Mouse (Mus musculus) CH12.LX (cell line): Measurements from ENCODE around the gene Gm8994.

Source experiments
- CTCF ChIP-seq, 2 experiments: IDR thresholded peaks in 1 of 2; conservative IDR thresholded peaks in 1 of 2; 2 replicates each; pipeline ENCODE4 v1.5.1; 2011 to 2012; ENCODE audit warnings: low read depth in 2 of 2, low read length in 2 of 2, improper control_type of control experiment in 1 of 2, inconsistent platforms in 1 of 2, mild to moderate bottlenecking in 1 of 2, moderate library complexity in 1 of 2
- JUND ChIP-seq: conservative IDR thresholded peaks from 2 replicates; pipeline ENCODE4 v1.6.1; 2011; ENCODE audit warnings: low read depth, low read length, improper control_type of control experiment
- MAX ChIP-seq: IDR thresholded peaks from 2 replicates; pipeline ENCODE4 v1.6.1; 2011; ENCODE audit warnings: low read length, improper control_type of control experiment
- MEF2A ChIP-seq: IDR thresholded peaks from 2 replicates; pipeline ENCODE4 v1.6.1; 2014; ENCODE audit warnings: low read depth, mild to moderate bottlenecking, inconsistent platforms, low read length, improper control_type of control experiment, borderline replicate concordance
- POLR2A ChIP-seq: IDR thresholded peaks from 2 replicates; pipeline ENCODE4 v1.6.1; 2011; ENCODE audit warnings: low read depth, mild to moderate bottlenecking, improper control_type of control experiment, low read length
- UBTF ChIP-seq: IDR thresholded peaks from 2 replicates; pipeline ENCODE4 v1.6.1; 2012; ENCODE audit warnings: low read depth, mild to moderate bottlenecking, inconsistent platforms, low read length, improper control_type of control experiment, moderate library complexity
- USF1 ChIP-seq: IDR thresholded peaks from 2 replicates; pipeline ENCODE4 v1.6.1; 2014; ENCODE audit warnings: low read depth, mild to moderate bottlenecking, inconsistent platforms, low read length, improper control_type of control experiment
- ZMIZ1 ChIP-seq: IDR thresholded peaks from 2 replicates; pipeline ENCODE4 v1.6.1; 2012; ENCODE audit warnings: low read depth, mild to moderate bottlenecking, inconsistent platforms, low read length, improper control_type of control experiment

GRCm38 (mm10) chr6:136309487-136309886 is 17.9 kb upstream of the Gm8994 start:
- no peak for TF ChIP-seq UBTF
- no peak for TF ChIP-seq MAX
- TF ChIP-seq JUND, result no peak
- TF ChIP-seq POLR2A, result no peak
- TF ChIP-seq CTCF (conservative IDR thresholded peaks at IDR 0.05 in 1 of 2, IDR thresholded peaks at IDR 0.05 in 1 of 2; ENCODE audit: low read depth in 2 of 2, low read length in 2 of 2), result no peak
- no peak for TF ChIP-seq ZMIZ1
- no peak for TF ChIP-seq MEF2A
- no peak for TF ChIP-seq USF1
